Mouse (Mus musculus): ENCODE measurements around the gene Chd6.

Gene Chd6

DNA sequence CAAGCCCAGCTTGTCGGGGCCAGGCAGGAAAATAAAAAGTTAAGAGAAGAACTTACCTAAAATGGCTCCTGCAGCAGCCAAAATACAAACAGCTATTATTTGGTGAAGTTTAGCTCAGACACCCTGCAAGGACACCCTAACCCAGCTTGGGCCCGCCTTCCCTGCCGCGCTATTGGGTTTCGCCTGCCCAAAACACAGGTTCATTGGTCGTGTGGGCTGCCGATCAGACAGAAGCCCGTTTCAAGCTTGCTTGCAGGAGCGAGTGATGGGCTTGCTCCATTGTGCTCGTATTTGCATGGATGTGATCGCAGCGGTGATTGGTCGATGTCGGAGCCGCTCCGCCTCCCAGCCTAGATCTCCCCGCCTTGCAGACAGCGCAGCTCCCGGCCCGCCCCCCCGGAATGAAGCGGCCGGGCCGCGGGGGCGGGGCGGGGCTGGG lies at the start of gene Chd6:
Gene Chd6 (minus strand): TSS at position 143 of the 439 bp plus-strand sequence.
- DNase-seq (ENCODE audit: low read depth, low spot score), result peak; percentile 99

DNA sequence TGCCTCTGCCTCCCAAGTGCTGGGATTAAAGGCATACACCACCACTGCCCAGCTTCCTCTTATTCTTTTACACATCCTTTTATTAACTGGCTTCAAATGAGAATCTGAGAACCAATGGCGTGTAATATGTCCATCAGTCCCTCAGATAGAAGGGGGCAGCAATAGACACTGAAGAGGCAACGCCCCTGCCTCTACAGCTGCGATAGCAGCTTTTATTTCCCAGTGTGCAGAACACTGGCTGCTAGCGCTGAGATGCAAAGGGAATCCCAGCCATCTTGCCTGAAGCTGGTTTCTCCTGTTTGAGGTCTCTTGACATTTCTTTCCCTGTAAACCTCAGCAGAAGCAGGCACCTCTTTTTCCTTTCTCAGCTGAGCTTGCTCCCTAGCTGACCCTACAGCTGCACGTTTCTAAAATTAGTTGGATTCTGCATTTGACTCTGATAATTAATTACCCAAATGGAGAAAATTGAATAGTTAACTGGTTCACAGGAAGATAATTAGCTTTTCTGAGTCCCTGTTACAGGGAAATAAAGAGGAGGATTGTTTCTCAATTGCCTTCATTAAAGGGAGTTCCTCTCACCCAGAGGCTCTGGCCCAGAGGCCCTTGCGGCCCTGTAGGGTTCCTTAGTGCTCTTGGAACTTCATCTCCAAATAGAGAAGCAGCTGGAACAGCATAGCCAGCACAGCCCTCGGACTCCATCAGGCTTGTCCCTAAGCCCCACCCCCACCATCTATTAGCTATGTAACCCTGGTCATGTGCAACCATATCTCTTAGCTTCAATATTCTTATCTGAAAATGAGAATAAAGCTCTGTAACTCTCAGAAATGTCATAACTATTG lies 41.3 kb upstream of the Chd6 start:
- DNase-seq (ENCODE audit: low read depth, low spot score), result no peak

GRCm38 (mm10) chr2:161148428-161149020 lies 39.6 kb upstream of the Chd6 start:
- peak; percentile 36 for DNase-seq (ENCODE audit: low read depth, low spot score)

- peak; percentile 18 for DNase-seq (ENCODE audit: low read depth, low spot score)
Measured at GRCm38 (mm10) chr2:161147656-161148427, 39.0 kb upstream of the Chd6 start.

GRCm38 (mm10) chr2:161144799-161145198 lies 35.9 kb upstream of the Chd6 start:
- no peak for DNase-seq (ENCODE audit: low read depth, low spot score)

GRCm38 (mm10) chr2:161138672-161139536 lies 30.0 kb upstream of the Chd6 start:
- no peak for DNase-seq (ENCODE audit: low read depth, low spot score)

GRCm38 (mm10) chr2:161136999-161137398 lies 28.1 kb upstream of the Chd6 start:
- DNase-seq (ENCODE audit: low read depth, low spot score), result no peak

DNA sequence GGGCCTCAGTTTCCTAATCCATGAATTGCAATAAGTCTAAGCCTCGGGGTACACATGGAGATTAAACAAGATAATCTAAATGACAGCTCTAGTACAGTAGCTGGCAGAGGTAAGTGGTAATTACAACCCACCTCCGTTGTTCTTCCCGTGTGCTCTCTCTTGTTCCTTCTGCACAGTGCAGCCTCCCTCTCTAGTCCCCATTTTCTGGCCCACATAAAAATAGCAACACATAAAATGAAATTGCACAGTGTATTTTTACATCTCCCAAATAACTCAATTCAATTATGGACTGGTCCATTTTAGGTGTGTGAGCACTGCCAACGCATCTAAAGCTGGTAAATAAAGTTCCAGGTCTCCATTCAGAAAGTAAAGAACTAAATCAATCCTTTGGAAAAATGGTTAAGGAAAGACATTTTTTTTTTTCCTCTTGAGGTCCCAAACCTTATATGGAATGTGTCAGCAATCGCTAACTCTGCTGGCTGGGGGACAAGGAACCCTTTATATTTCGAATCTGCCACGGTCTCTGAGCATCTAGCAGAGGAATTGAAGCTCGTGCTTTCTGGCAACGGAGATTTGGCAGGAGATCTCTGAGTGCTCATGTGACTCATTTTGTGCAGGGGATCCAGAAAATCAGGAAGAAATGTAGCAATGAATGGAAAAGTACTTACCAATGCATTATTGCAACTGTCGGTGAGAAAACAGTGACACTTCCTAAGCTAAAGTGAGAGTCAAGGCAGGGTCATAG lies 19.7 kb upstream of the Chd6 start:
- DNase-seq (ENCODE audit: low read depth, low spot score), result no peak

GRCm38 (mm10) chr2:161112011-161112410 lies 3.1 kb upstream of the Chd6 start:
- DNase-seq (ENCODE audit: low read depth, low spot score), result no peak

DNA sequence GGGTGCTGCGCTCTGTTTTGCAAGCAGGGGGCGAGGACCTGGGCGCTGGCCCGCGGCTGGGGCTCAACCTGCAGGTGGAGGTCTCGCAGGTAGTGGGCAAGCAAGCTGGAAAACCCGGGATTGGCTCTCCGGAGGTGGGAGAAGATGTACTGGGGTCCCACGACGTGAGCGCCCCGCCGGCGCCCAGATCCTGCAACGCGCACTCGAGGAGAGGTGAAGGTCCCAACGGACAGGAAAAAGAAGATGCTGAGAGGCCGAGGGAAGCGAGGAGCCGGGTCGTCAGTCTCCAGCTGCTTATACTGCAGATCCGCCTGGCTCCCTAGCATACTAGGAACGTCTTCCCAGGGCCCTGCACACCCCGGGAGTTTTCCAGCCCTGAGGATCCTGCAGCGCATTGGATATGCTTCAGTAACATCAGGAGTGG lies 535 bp upstream of the Chd6 start:
- no peak for DNase-seq (ENCODE audit: low read depth, low spot score)

DNA sequence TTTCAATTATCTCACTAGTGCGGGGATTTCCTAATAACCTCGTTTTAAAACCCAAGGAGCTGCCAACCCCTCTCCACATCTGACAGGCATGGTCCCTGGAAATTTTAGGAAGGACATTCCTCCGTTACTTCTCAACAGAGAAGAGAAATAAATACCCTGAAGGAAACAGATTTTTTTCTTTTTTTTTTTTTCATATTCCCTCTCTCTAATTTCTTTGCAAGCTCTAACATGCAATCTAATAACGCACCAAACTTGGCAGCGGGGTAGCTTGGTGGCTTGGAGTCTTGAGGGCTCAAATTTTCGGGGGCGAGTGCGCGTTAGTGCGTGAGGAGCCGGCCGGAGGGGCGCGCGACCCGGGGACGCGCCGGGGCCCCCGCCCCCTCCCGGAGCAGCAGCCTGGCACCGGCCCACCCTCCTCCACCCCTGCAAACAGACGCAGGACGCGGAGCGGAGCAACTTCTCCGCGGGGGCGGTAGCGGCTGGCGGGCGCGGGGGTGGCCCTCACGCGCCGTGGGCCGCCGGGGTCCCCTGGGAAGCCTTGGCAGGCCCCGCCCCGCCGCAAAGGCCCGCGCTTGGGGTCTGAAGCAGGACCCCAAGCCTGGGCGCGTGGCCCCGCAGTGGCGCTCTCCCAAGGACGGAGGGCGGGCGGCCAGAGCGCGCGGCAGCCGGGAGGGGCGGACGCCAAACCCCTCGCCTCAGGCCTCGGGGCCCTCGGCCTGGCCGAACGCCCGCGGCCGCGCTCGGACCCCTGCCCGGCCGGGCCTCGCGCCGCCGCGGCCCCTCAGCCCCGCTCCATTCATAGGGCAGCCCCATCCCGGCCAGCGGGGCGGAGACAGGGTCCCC lies 569 bp downstream of the Chd6 start:
- peak; percentile 59 for DNase-seq (ENCODE audit: low read depth, low spot score)

GRCm38 (mm10) chr2:161107236-161107635 lies 1.6 kb downstream of the Chd6 start:
- no peak for DNase-seq (ENCODE audit: low read depth, low spot score)

DNA sequence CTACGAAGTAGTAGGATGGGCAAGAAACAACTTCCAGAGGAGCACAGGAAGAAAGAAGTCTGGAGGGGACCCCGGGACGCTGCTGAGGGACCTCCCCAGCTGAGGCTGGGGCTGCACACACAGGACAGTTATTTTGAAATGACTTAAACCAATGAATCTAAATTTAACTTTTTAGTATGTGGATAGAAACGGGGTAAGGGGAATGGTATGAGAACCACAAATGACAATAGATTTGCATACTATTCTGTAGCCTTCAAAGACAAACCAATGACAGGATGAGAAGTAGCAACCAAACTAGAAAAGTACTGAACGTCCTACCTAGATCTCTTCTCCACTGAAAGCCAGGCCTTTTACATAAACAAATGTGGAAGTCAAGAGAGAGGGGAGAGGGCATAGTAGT lies 5.1 kb downstream of the Chd6 start:
- DNase-seq (ENCODE audit: low read depth, low spot score), result no peak

DNA sequence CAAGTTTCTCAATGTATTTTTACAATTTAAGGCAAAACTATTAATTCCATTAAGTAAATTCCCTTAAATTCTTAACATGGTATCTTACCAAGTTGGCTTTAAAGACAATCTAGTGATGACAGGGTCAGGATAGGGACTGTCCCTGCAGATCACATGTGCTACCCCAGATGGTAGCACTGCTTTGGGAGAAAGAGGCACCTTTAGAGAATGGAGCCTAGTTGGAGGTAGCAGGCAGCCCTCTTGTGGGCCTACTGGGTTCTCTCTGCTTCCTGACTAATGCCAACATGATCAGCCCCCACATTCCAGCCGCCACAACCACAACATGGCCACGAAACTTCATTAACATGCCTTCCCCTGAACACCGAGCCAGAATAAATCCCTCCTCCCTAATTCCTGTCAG lies 6.8 kb downstream of the Chd6 start:
- no peak for DNase-seq (ENCODE audit: low read depth, low spot score)

- DNase-seq (ENCODE audit: low read depth, low spot score), result no peak
Measured at GRCm38 (mm10) chr2:161097746-161098145, 11.1 kb downstream of the Chd6 start.

DNA sequence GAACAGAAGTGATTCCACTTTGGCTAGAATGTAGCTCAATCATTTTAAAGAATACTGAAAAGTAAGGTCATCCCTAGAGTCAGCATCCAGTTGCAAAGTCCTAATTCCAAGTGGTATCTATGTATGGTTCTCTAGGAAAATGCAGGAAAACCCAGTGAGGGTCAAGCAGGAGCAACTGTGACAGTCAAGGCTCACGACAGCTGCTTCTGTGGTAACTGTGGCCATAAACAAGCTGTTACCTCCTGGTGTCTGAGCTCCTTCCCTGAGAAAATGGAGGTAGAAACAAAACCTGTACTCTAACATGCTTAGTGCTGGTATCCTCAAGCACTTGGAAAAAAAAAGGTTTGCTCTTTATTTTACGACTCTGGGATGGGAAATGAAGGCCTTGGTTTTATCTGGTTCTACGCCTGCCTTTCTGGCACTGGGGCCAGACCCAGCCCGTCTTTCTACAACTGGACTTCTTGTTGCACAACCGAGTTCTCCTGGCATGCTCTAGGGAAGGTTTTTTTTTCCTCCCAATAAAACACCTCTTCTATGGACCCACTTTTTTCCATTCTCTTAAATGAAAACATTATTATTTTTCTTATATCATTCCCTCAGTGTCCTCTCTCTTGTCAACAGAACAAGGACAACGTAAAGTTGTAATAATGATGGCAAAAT lies 18.0 kb downstream of the Chd6 start:
- no peak for DNase-seq (ENCODE audit: low read depth, low spot score)

DNA sequence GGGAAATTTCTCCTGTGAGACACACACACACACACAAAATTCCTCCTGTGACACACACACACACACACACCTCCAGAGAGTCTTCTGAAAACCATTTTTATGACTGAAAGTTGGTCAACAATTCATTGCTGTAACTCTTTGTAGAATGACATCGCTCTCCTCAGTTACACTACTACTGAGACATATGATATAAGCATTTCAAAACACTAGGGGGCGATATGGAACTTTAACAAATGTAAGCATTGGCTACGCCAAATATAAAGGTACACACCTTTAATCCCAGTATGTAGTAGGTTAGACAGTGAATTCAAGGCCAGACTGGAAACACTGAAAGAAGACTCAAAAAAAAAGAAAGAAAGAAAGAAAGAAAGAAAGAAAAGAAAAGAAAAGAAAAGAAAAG lies 18.7 kb downstream of the Chd6 start:
- peak; percentile 65 for DNase-seq (ENCODE audit: low read depth, low spot score)

GRCm38 (mm10) chr2:161078590-161078989 lies 30.3 kb downstream of the Chd6 start:
- DNase-seq (ENCODE audit: low read depth, low spot score), result no peak

DNA sequence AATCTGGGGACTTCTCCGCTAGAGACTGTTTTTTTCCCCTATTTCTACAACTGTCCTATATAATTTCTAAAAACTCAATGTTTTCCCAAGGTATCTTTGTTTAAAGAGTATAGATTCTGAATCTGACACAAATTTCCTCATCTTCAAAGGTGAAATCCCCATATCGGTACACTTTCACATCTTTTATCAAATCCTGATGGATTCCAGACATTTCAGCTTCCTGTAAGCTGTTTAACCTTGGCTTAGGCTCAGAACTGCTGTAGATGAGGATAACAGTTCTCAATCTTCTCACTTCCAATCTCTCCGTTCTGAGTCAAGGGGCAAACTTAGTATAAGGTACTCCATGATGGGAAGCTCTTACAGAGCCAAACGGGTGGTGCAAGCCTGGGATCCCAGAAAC lies 32.6 kb downstream of the Chd6 start:
- DNase-seq (ENCODE audit: low read depth, low spot score), result no peak
